Mouse (Mus musculus) ES-E14 (cell line): ENCODE data around the gene Cdk5r2.

ENCODE experiments used
- CHD2 ChIP-seq: IDR thresholded peaks from 2 replicates; pipeline ENCODE4 v1.6.1; 2014; ENCODE audit warnings: mild to moderate bottlenecking, low read depth, low read length, inconsistent platforms
- MAFK ChIP-seq: IDR thresholded peaks from 2 replicates; pipeline ENCODE4 v1.6.1; 2014; ENCODE audit warnings: mild to moderate bottlenecking, low read depth, low read length, inconsistent platforms; ENCODE audit not compliant: insufficient read depth
- ZNF384 ChIP-seq: IDR thresholded peaks from 2 replicates; pipeline ENCODE4 v1.6.1; 2012; ENCODE audit warnings: low read depth, low read length, inconsistent platforms

DNA sequence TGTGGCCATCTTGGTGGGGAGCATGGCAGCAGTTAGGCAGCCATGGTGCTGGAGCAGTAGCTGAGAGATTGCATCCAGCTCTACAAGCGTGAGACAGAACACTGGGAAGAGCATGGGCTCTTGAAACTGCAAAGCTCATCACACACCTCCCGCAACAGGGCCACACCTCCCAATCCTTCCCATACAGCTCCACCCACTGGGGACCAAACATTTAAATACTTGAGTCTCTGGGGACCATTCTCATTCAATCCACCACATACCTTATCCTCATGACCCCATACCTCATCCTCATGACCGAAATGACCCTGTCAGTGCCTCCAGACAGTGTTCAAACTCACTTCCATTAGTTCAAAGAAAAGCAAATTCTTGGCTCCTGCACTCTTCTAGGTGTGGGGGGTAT, 21.5 kb upstream of the Cdk5r2 start:
- TF ChIP-seq ZNF384 (no peak), CHD2 (no peak), MAFK (no peak)
